Mouse (Mus musculus) liver, postnatal 0 days (tissue): ENCODE measurements around the gene Gpr89.

Source experiments
- CTCF ChIP-seq: sonication (generic); IDR thresholded peaks from 2 replicates; pipeline ENCODE4 v1.5.1; 2016; ENCODE audit warnings: antibody characterized with exemption, low read depth
- EP300 ChIP-seq: IDR thresholded peaks from 2 replicates; pipeline ENCODE4 v1.6.1; 2016; ENCODE audit warnings: antibody characterized with exemption, low read depth, mild to moderate bottlenecking

DNA sequence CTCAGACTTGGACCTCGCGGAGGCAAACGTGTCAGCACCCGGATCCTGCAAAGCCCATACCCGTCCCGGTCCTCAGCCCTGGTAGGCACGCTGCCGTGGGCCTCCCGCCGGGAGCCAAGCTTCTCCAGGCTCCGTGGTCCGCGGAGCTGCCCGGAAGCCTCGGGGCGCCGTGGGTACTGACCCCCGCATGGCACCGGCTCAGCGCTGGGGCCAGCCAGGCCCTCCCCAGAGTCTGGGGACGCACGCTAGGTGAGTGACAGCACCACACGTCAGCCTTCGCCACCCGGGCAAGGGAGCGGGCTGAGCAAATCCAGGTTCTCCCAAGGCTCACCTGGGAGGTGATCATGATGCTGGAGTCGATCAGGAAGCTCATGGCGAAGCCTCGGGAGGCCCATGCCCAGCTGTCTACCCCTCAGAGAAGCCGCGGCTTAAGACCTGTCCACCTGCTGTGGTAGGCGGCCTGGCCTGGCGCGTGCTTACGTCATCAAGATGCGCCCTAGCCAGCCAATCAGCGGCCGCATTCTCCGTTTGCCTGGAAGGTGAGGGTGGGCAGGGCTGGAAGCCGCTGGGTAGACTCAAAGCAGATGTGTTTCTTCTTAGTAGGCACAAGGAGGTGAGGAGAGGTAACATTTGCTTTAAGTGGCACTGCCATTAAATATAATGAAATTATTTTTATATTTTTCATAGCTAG lies at the start of gene Gpr89:
- TF ChIP-seq CTCF, result no peak
- TF ChIP-seq EP300, result no peak
